ENCODE assay signal across 11 mouse cellular contexts in the genomic region with DNA sequence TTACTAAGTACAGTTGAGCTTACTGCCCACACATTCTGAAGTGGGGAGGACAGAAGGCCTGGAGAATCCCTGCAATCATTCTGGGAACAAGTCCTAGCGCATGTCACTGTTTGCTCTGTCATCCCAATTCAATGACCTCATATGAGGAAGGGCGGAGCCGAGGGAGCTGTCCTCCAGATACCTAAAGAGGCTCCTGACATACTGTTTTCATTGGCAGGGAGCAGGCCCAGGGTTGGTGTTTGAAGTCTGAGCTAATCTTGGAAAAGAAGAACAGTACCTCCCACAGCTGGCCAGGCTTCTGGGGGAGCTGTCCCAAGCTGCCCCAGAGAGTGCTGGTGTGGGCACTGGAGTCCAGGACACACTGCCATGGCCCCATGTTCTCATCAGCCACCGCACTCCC. TPM values are rescaled to one million over a fixed set of nuclear protein-coding genes. Genes with fewer than 3 reads are reported as not detected.
DNase-seq lines count a peak whose midpoint lies in the region; ATAC-seq lines count a peak whose summit lies in the region.
"Had no signal": no experiment of that assay in that cellular context is flagged by ENCODE, and none has a peak within 500 bp of the region (broad histone marks: within the 10 kb centered on the region; RNA-seq: fewer than 3 reads in every experiment).

No protein-coding gene starts in this region.

- no peak for ATAC-seq in embryonic facial prominence, embryonic 14.5 days (ENCODE audit: low read depth)
- ATAC-seq in heart, embryonic 14.5 days (ENCODE audit: insufficient number of reproducible peaks, insufficient read depth, low FRiP score, low read depth) = peak; percentile 45; the same call in 1 of the 2 replicates
- ATAC-seq in stomach, embryonic 16.5 days (ENCODE audit: insufficient read depth, low FRiP score) = 0 out of 2 replicates have a peak, but pooled peaks have one; percentile 12

- no peak overlapping the region for H3K4me2 ChIP-seq in embryonic facial prominence, embryonic 14.5 days (ENCODE audit: low read depth, low read length)
- no peak overlapping the region for H3K4me2 ChIP-seq in heart, embryonic 14.5 days (ENCODE audit: low read length)
- no peak overlapping the region for H3K4me2 ChIP-seq in stomach, embryonic 16.5 days (ENCODE audit: low read depth, low read length)
- H3K4me2 ChIP-seq: limb, embryonic 13.5 days had no signal

- peak; percentile 26 for DNase-seq in embryonic facial prominence, embryonic 14.5 days (ENCODE audit: low spot score)
- DNase-seq in embryonic facial prominence, embryonic 10.5 days (ENCODE audit: low spot score) = no peak
- peak; percentile 50 for DNase-seq in testis, postnatal 10 days (ENCODE audit: low spot score)
- DNase-seq in testis, postnatal 14 days (ENCODE audit: low spot score) = no peak
- no peak for DNase-seq in cerebellum, adult 9-11 months
- DNase-seq in cerebellum, adult 9-10 months = no peak
- DNase-seq: midbrain, embryonic 14.5 days; thymus, adult 18-20 months had no signal

- H3K4me1 ChIP-seq in embryonic facial prominence, embryonic 14.5 days (ENCODE audit: control insufficient read depth, insufficient read depth, low read length) = no peaks in the 10 kb centered on the region
- peaks cover 4% of the 10 kb centered on the region; the same call in 1 of the 2 replicates for H3K4me1 ChIP-seq in embryonic facial prominence, embryonic 10.5 days
- peaks cover 30 to 47% of the 10 kb centered on the region in 2 experiments for H3K4me1 ChIP-seq in heart, embryonic 14.5 days (ENCODE audit: control insufficient read depth in 2 of 2, insufficient read depth in 2 of 2, low read length in 2 of 2)
- no peaks in the 10 kb centered on the region for H3K4me1 ChIP-seq in stomach, embryonic 16.5 days (ENCODE audit: control insufficient read depth, insufficient read depth, low read length)

- no peak overlapping the region for H3K9ac ChIP-seq in embryonic facial prominence, embryonic 14.5 days (ENCODE audit: low read depth, low read length)
- H3K9ac ChIP-seq in heart, embryonic 14.5 days (ENCODE audit: low read length) = no peak overlapping the region; the same call in 1 of the 2 replicates
- no peak overlapping the region for H3K9ac ChIP-seq in stomach, embryonic 16.5 days (ENCODE audit: low read length)

- no peak overlapping the region for H3K27ac ChIP-seq in embryonic facial prominence, embryonic 14.5 days (replicated peaks; ENCODE audit: low read depth, low read length)
- H3K27ac ChIP-seq in embryonic facial prominence, embryonic 10.5 days (replicated peaks) = no peak overlapping the region
- peak overlapping the region; percentile 18 to 72 for H3K27ac ChIP-seq in heart, embryonic 14.5 days (replicated peaks in 1 of 2; ENCODE audit: control insufficient read depth in 1 of 2, insufficient read depth in 1 of 2, low read depth in 2 of 2, low read length in 2 of 2)
- H3K27ac ChIP-seq in stomach, embryonic 16.5 days (ENCODE audit: low read length) = peak overlapping the region; percentile 53
- H3K27ac ChIP-seq: limb, embryonic 13.5 days had no signal

- H3K27me3 ChIP-seq in embryonic facial prominence, embryonic 14.5 days (replicated peaks; ENCODE audit: control insufficient read depth, insufficient read depth, low read length) = no peaks in the 10 kb centered on the region
- no peaks in the 10 kb centered on the region for H3K27me3 ChIP-seq in embryonic facial prominence, embryonic 10.5 days (replicated peaks; ENCODE audit: low read depth, poor library complexity, severe bottlenecking)
- H3K27me3 ChIP-seq in heart, embryonic 14.5 days (ENCODE audit: control insufficient read depth, insufficient read depth, low read length) = no peaks in the 10 kb centered on the region
- H3K27me3 ChIP-seq in stomach, embryonic 16.5 days (ENCODE audit: control insufficient read depth, insufficient read depth, low read length) = no peaks in the 10 kb centered on the region
- H3K27me3 ChIP-seq: limb, embryonic 13.5 days had no signal

- peaks cover 8% of the 10 kb centered on the region; the same call in 1 of the 2 replicates for H3K36me3 ChIP-seq in embryonic facial prominence, embryonic 14.5 days (ENCODE audit: control insufficient read depth, insufficient read depth, low read length)
- peaks cover 33% of the 10 kb centered on the region for H3K36me3 ChIP-seq in embryonic facial prominence, embryonic 10.5 days (replicated peaks)
- H3K36me3 ChIP-seq in heart, embryonic 14.5 days (ENCODE audit: control insufficient read depth, insufficient read depth, low read length) = peaks cover 9% of the 10 kb centered on the region; the same call in 1 of the 2 replicates
- no peaks in the 10 kb centered on the region for H3K36me3 ChIP-seq in stomach, embryonic 16.5 days (ENCODE audit: control insufficient read depth, insufficient read depth, low read length)

- no peaks in the 10 kb centered on the region for H3K9me3 ChIP-seq in embryonic facial prominence, embryonic 14.5 days (ENCODE audit: control insufficient read depth, low read length)
- H3K9me3 ChIP-seq in embryonic facial prominence, embryonic 10.5 days = no peaks in the 10 kb centered on the region
- no peaks in the 10 kb centered on the region for H3K9me3 ChIP-seq in heart, embryonic 14.5 days (ENCODE audit: control insufficient read depth, low read length)
- no peaks in the 10 kb centered on the region for H3K9me3 ChIP-seq in stomach, embryonic 16.5 days (replicated peaks; ENCODE audit: control insufficient read depth, low read length)
- H3K9me3 ChIP-seq: limb, embryonic 13.5 days had no signal

- WGBS in embryonic facial prominence, embryonic 14.5 days = 78% methylated on average over 4 of the region's 4 CpGs
- WGBS in embryonic facial prominence, embryonic 10.5 days = 91% methylated on average over 4 of the region's 4 CpGs
- 34% methylated on average over 4 of the region's 4 CpGs for WGBS in heart, embryonic 14.5 days
- WGBS in stomach, embryonic 16.5 days = 82% methylated on average over 4 of the region's 4 CpGs

- H3K4me3 ChIP-seq in embryonic facial prominence, embryonic 14.5 days (ENCODE audit: low read depth, low read length) = no peak overlapping the region
- H3K4me3 ChIP-seq in embryonic facial prominence, embryonic 10.5 days = no peak overlapping the region
- no peak overlapping the region for H3K4me3 ChIP-seq in heart, embryonic 14.5 days (ENCODE audit: control insufficient read depth in 1 of 2, insufficient read depth in 1 of 2, low read depth in 1 of 2, low read length in 2 of 2)
- H3K4me3 ChIP-seq in stomach, embryonic 16.5 days (replicated peaks; ENCODE audit: low read length) = no peak overlapping the region
- H3K4me3 ChIP-seq: limb, embryonic 13.5 days had no signal

RNA-seq across cellular contexts. Expression of gene Mrpl33, which starts 31.8 kb away (rescaled TPM):
- polyA plus RNA-seq in embryonic facial prominence, embryonic 14.5 days (2014; fragmentation: Nextera tagmentation; extraction: Ambion mirVana) = 297 and 305 TPM in 2 replicates
- polyA plus RNA-seq in embryonic facial prominence, embryonic 10.5 days (2016; fragmentation: Nextera tagmentation; extraction: Ambion mirVana) = 237 and 243 TPM in 2 replicates
- 435 and 456 TPM in 2 replicates for polyA plus RNA-seq in heart, embryonic 14.5 days (2014; fragmentation: Nextera tagmentation; extraction: Ambion mirVana)
- polyA plus RNA-seq in stomach, embryonic 16.5 days (2015; fragmentation: Nextera tagmentation; extraction: Ambion mirVana) = 313 and 319 TPM in 2 replicates

RNA-seq across cellular contexts. Expression of gene Supt7l, which starts 37.4 kb away (rescaled TPM):
- polyA plus RNA-seq in embryonic facial prominence, embryonic 14.5 days (2014; fragmentation: Nextera tagmentation; extraction: Ambion mirVana) = 9.5 and 11.4 TPM in 2 replicates
- 29.3 and 29.6 TPM in 2 replicates for polyA plus RNA-seq in embryonic facial prominence, embryonic 10.5 days (2016; fragmentation: Nextera tagmentation; extraction: Ambion mirVana)
- polyA plus RNA-seq in heart, embryonic 14.5 days (2014; fragmentation: Nextera tagmentation; extraction: Ambion mirVana) = 16.7 and 16.9 TPM in 2 replicates
- polyA plus RNA-seq in stomach, embryonic 16.5 days (2015; fragmentation: Nextera tagmentation; extraction: Ambion mirVana) = 18.3 and 21.9 TPM in 2 replicates

RNA-seq across cellular contexts. Expression of gene Slc4a1ap, which starts 38.2 kb away (rescaled TPM):
- 22.4 and 23.4 TPM in 2 replicates for polyA plus RNA-seq in embryonic facial prominence, embryonic 14.5 days (2014; fragmentation: Nextera tagmentation; extraction: Ambion mirVana)
- polyA plus RNA-seq in embryonic facial prominence, embryonic 10.5 days (2016; fragmentation: Nextera tagmentation; extraction: Ambion mirVana) = 32.2 and 33.1 TPM in 2 replicates
- 17.6 and 19.5 TPM in 2 replicates for polyA plus RNA-seq in heart, embryonic 14.5 days (2014; fragmentation: Nextera tagmentation; extraction: Ambion mirVana)
- polyA plus RNA-seq in stomach, embryonic 16.5 days (2015; fragmentation: Nextera tagmentation; extraction: Ambion mirVana) = 24.0 and 26.2 TPM in 2 replicates

Comparison
In these comparisons a context has a peak if more than half of its experiments do, and no peak if none do; other contexts are left out.
1. DNase-seq: peak in embryonic facial prominence, embryonic 14.5 days (single experiment) and testis, postnatal 10 days (single experiment); none in embryonic facial prominence, embryonic 10.5 days (single experiment), testis, postnatal 14 days (single experiment), cerebellum, adult 9-11 months (single experiment) and cerebellum, adult 9-10 months (single experiment).
2. H3K27ac ChIP-seq: peak in heart, embryonic 14.5 days (2 of 2) and stomach, embryonic 16.5 days (single experiment); none in embryonic facial prominence, embryonic 14.5 days (single experiment) and embryonic facial prominence, embryonic 10.5 days (single experiment).